Mouse (Mus musculus) embryonic fibroblast, embryonic 13.5 days (primary cell): ENCODE data around the gene Cdk8.

Source experiments
- CTCF ChIP-seq: IDR thresholded peaks from 2 replicates; pipeline ENCODE4 v1.5.1; 2011; ENCODE audit warnings: mild to moderate bottlenecking, control low read depth, low read length, moderate library complexity, borderline replicate concordance; ENCODE audit not compliant: insufficient read depth
- POLR2A ChIP-seq: IDR thresholded peaks from 2 replicates; pipeline ENCODE4 v1.6.1; 2011; ENCODE audit warnings: low read depth, mild to moderate bottlenecking, control low read depth, low read length, moderate library complexity

DNA sequence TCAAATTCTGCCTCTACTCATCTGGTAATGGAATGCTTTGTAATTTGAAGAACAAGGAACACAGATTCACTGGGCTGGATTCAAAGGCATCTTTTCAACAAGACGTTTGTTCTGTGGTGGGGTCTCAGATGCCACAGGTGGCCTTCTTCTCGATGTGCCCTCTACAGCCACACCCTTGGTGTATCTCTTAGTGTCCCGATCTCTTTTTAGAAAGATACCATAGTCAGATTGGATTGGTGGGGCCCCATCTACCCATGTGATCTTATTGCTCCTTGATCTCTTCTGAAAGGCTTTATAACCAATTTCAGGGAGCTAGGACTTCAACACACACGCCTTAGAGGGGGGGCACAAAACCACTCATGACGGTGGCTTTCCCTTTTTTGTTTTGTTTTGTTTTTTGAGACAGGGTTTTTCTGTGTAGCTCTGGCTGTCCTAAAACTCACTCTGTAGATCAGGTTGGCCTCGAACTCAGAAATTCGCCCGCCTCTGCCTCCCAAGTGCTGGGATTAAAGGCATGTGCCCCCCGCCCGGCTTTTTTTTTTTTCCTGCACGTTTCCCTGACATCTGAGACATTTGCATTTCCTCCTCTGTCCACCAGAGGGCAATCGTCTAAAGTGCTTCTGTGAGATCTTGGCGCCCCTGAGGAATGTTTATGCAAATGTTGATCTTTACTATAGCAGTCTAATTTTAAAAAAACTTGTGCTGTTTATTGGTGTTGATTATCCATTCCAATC is 99.2 kb downstream of the Cdk8 start:
- TF ChIP-seq CTCF (0 out of 2 replicates have a peak, but pooled peaks have one; percentile 25), POLR2A (no peak)
